Mouse (Mus musculus) spleen, adult 18-20 months (tissue): ENCODE results near the gene Gm17374.
"Not testable (repeated sequence)": the region's sequence is repeated elsewhere in the genome, so short reads cannot be mapped to it uniquely, and the experiment has no call there.

ENCODE experiments used
- DNase-seq, 2 experiments: peaks; one replicate each; pipeline ENCODE4 v3.0.0; 2022; ENCODE audit warnings: mixed read lengths in 2 of 2

The Gm17374 gene

DNA sequence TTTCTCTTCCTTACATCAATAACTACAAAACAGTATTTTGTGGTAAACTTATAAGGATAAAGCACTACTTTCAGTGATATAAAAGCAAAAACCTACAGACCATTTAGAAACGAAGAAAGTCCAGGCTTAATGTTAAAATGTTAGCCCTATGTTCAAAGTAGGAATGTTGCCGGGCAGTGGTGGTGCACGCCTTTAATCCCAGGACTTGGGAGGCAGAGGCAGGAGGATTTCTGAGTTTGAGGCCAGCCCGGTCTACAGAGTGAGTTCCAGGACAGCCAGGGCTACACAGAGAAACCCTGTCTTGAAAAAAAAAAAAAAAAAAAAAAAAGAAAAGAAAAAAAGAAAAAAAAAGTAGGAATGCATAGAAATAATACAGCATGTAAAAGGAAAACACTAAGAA lies at the start of gene Gm17374:
Gene Gm17374 (plus strand): TSS at position 301 of the 400 bp plus-strand sequence.
- DNase-seq, result not testable (repeated sequence)

DNA sequence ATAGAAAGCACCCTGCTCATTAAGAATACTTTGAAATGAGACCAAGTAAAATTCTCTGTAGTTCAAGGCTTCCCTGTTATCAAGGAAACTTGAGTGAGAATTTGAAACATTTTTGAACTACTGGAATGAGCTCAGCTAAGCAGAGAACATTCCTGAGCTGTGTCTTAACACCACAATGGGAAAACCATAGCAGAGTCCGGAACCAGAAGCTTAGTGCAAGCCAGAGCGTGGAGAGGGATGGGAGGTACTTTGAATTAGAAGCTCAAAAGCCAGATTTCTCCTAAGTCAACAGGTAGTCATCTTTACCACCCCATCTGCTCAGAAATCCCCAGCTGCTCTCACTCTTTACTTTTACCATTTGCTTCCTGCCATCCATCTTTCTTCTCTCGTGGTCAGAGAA lies 46.9 kb upstream of the Gm17374 start:
- DNase-seq, result no peak

GRCm38 (mm10) chr2:140107641-140108040 lies 44.2 kb upstream of the Gm17374 start:
- no peak for DNase-seq

DNA sequence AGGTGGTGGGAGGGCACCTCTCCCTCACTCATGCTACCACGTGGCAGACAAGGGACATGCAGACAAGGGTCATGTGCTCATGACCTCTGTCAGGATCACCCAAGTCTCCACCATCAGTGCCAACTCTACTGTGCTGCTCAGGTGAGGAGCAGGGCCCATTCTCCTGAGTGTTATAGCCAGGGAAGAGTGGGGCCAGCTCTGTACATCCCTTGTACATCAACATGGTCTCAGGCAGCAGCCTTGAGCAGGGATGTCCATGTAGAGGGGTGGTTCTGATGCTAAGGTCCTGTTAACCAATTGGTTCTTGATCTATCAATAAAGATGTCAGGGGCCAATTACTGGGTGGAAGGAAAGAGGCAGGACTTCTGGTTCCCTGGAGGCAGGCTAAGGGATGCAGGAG lies 42.9 kb upstream of the Gm17374 start:
- no peak for DNase-seq

GRCm38 (mm10) chr2:140113851-140114250 lies 38.0 kb upstream of the Gm17374 start:
- no peak for DNase-seq

DNA sequence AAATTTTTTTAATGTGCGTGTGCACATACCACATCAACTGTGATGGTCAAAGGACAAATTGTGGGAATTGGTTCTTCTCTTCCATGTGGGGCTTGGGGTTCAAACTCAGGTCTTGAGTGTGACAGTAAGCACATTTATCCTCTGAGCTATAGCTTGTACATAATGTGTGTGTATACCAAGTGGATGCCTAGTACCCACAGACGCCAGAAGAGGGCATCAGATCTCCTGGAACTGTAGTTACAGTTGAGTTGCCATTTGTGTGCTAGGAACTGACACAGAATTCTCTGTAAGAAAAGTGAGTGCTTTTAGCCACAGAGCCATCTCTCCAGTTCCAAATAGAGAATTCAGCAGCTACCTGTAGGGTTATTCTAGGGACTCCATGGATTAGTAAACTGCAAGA lies 26.3 kb upstream of the Gm17374 start:
- no peak for DNase-seq

GRCm38 (mm10) chr2:140159186-140159730 lies 7.4 kb downstream of the Gm17374 start:
- no peak for DNase-seq

GRCm38 (mm10) chr2:140163351-140163854 lies 11.6 kb downstream of the Gm17374 start:
- no peak for DNase-seq

DNA sequence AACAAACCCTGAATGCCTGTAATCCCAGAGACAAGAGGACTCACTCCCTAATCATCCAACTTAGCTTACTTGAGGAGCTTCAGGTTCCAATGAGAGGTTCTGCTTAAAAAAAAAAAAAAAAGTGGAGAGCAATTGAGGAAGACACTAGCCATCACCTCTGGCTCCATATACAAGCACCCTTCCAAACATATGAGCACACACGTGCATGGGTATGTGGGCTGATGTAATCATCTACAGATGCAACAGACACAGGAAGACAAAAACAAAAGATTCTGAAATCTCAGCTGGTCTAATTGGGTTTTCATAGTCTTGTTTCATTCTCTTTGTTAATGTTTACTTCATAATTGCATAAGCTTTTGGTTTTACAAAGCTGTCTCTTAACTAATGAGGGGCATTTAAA lies 17.2 kb downstream of the Gm17374 start:
- no peak for DNase-seq

DNA sequence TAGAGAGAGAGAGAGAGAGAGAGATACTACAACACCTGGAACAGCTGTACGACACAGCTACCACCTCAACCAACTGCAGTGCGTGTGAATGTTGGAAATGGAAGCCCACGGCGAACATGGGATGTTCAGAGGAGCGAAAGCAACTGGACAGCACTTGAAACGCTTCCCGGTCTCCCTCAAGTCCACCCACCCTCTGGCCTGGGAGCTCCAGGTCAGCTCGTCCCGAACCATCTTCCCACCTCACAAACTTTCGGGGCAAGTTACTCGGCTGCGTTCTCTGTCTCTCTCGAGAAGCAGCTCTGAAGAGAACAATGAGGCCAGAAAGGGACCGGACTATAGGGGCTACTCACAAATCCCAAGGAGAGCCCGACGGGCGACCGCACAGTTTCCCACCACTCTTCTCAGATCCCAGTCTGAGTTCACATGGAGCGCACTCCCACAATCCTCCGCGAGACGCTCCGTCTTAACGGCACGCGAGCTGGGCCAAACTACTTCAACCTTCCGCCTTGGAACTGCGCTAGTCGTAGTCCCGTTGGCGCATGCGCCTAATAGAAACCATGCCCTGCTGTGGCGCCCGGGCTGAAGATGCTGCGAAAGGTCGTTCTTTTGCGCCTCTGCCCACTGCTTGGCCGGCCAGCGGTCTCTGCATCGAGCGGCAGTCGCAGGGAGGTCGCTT lies 18.4 kb downstream of the Gm17374 start, which contains the start of the genes Esf1 and Ndufaf5:
Gene Esf1 (minus strand): TSS at position 438 of the 676 bp plus-strand sequence.
Gene Ndufaf5 (plus strand): TSS at position 523 of the 676 bp plus-strand sequence.
- DNase-seq, result peak; percentile 85 to 95

DNA sequence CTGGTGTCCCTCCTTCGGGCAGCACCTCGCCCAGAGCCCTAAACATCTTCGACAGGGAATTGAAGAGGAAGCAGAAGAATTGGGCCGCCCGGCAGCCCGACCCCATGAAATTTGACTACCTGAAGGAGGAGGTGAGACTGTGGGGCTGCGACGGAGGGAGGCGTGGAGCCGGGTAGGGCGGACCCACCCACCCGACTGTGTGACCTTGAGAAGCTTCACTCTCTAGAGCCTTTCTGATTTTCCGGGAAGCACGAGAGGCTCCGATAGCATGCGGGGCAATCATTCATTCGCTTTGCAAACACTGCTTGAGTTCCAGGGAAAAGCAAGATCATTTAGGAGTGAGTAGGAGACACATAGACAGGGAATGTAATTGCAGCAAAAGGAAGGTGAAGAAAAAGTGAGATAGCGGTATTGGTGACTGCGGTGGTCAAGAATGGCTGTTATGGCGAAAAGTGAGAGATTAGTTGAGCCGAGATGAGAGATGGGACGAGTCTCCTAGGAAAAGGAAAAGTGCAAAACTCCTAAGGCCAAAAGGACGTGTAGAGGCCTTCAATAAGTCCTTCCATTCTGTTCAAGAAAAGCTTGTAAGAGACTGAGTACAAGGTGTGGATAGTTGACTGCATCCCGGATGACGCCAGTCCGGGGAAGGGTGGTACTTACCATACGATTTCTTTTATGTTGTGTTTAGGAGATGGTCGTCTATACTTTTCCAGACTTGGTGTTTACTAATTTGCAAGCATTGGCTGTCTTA lies 19.1 kb downstream of the Gm17374 start:
- no peak for DNase-seq

GRCm38 (mm10) chr2:140185685-140186210 lies 33.9 kb downstream of the Gm17374 start:
- DNase-seq, result not testable (repeated sequence)

GRCm38 (mm10) chr2:140200713-140201112 lies 48.9 kb downstream of the Gm17374 start:
- DNase-seq, result no peak

GRCm38 (mm10) chr2:140202573-140202972 lies 50.7 kb downstream of the Gm17374 start:
- DNase-seq, result no peak
